Mouse (Mus musculus) left cerebral cortex, postnatal 14 days (tissue): ENCODE results near the gene Npdc1. TPM values are rescaled to one million over a fixed set of nuclear protein-coding genes. Genes with fewer than 3 reads are reported as not detected.
A peak's percentile ranks its signal among the peaks of the same experiment; 100 is the strongest.
"Not testable (repeated sequence)": the region's sequence is repeated elsewhere in the genome, so short reads cannot be mapped to it uniquely, and the experiment has no call there.

Experiments
- DNase-seq, 2 experiments: peaks; one replicate each; pipeline ENCODE4 v3.0.0; 2021 to 2022; ENCODE audit warnings: low spot score in 2 of 2, mixed read lengths in 1 of 2
- intact Hi-C: fragments of 180-260 bp; cut with DNase I; formaldehyde crosslinking; loops from one replicate; pipeline ENCODE4 v1.15.1; 2025
- total RNA-seq, 2 experiments: library from RNA; stranded (reverse); gene quantifications; 2 replicates each; pipeline ENCODE4 v1.2.3; 2021

Npdc1 gene
- total RNA-seq, 2 experiments from 2014 or later, result 366 to 370 TPM

GRCm38 (mm10) chr2:25391266-25391665, 7.9 kb upstream of the Npdc1 start:
- intact Hi-C loops, result no loop called here
- DNase-seq, result no peak

- DNase-seq, result peak in 1 of 2 experiments; percentile 66
Observed at GRCm38 (mm10) chr2:25394281-25395221, 4.6 kb upstream of the Npdc1 start.

GRCm38 (mm10) chr2:25395721-25396596, 3.2 kb upstream of the Npdc1 start, which contains the start of gene Entpd2:
Gene Entpd2, plus strand, starts transcription at chr2:25395874.
- intact Hi-C loops, result loop anchor here (2.0 kb wide), 1 partner anchor 19 kb away; no protein-coding TSS in a partner anchor
- DNase-seq, result no peak

More at GRCm38 (mm10) chr2:25394281-25395221, 4.6 kb upstream of the Npdc1 start:
- intact Hi-C loops, result no loop called here

- DNase-seq, result no peak
- intact Hi-C loops, result loop anchor here (2.0 kb wide), 1 partner anchor 20 kb away; no protein-coding TSS in a partner anchor
Observed at GRCm38 (mm10) chr2:25396597-25396983, 2.6 kb upstream of the Npdc1 start.

- no peak for DNase-seq
- intact Hi-C loops, result loop anchor here (2.0 kb wide), 1 partner anchor 20 kb away; no protein-coding TSS in a partner anchor
Observed at GRCm38 (mm10) chr2:25397010-25397409, 2.1 kb upstream of the Npdc1 start.

GRCm38 (mm10) chr2:25398065-25398464, 1.1 kb upstream of the Npdc1 start:
- DNase-seq, result no peak
- intact Hi-C loops, result no loop called here

- DNase-seq, result no peak
- intact Hi-C loops, result no loop called here
Observed at GRCm38 (mm10) chr2:25400291-25400690, 1.1 kb downstream of the Npdc1 start.

- DNase-seq, result peak in 1 of 2 experiments; percentile 59
- intact Hi-C loops, result no loop called here
Observed at GRCm38 (mm10) chr2:25400764-25401163, 1.6 kb downstream of the Npdc1 start.

GRCm38 (mm10) chr2:25402377-25402971, 3.3 kb downstream of the Npdc1 start:
- DNase-seq, result peak; percentile 76 to 89
- intact Hi-C loops, result no loop called here

GRCm38 (mm10) chr2:25402972-25403601, 3.9 kb downstream of the Npdc1 start:
- intact Hi-C loops, result loop anchor here (1.0 kb wide), 1 partner anchor 24 kb away; no protein-coding TSS in a partner anchor

GRCm38 (mm10) chr2:25403994-25404393, 4.8 kb downstream of the Npdc1 start:
- intact Hi-C loops, result loop anchor here (1.0 kb wide), 1 partner anchor 23 kb away; no protein-coding TSS in a partner anchor
- no peak for DNase-seq

More at GRCm38 (mm10) chr2:25402972-25403601, 3.9 kb downstream of the Npdc1 start:
- peak; percentile 92 to 96 for DNase-seq

- intact Hi-C loops, result no loop called here
- no peak for DNase-seq
Observed at GRCm38 (mm10) chr2:25408908-25409307, 9.8 kb downstream of the Npdc1 start.

GRCm38 (mm10) chr2:25413436-25413835, 14.3 kb downstream of the Npdc1 start:
- intact Hi-C loops, DNase-seq: not testable (repeated sequence)

- intact Hi-C loops, result no loop called here
- DNase-seq, result no peak
Observed at GRCm38 (mm10) chr2:25417426-25417825, 18.3 kb downstream of the Npdc1 start.

GRCm38 (mm10) chr2:25421896-25422295, 22.7 kb downstream of the Npdc1 start:
- peak; percentile 44 to 52 for DNase-seq
- intact Hi-C loops, result no loop called here

GRCm38 (mm10) chr2:25422587-25423410, 23.6 kb downstream of the Npdc1 start, which contains the start of gene Fut7:
Gene Fut7, plus strand, starts transcription at chr2:25423267.
- DNase-seq, result no peak
- intact Hi-C loops, result no loop called here

GRCm38 (mm10) chr2:25423626-25424025, 24.5 kb downstream of the Npdc1 start:
- no peak for DNase-seq
- intact Hi-C loops, result no loop called here

- DNase-seq, result no peak
- intact Hi-C loops, result loop anchor here (5.0 kb wide), 1 partner anchor 72 kb away; no protein-coding TSS in a partner anchor
Observed at GRCm38 (mm10) chr2:25425481-25425880, 26.3 kb downstream of the Npdc1 start.
